Mouse (Mus musculus) CH12.LX (cell line): ENCODE measurements around the gene Plekhj1. TPM values are rescaled to one million over a fixed set of nuclear protein-coding genes. Genes with fewer than 3 reads are reported as not detected.
A peak's percentile ranks its signal among the peaks of the same experiment; 100 is the strongest.

Experiments
- DNase-seq: peaks from one replicate; pipeline ENCODE4 v3.0.0-alpha.2; 2013; ENCODE audit errors: extremely low read depth
- H3K27ac ChIP-seq: 2 replicates; pipeline ENCODE4 v1.5.1; 2012; ENCODE audit warnings: low read depth, mild to moderate bottlenecking, control low read depth, moderate library complexity; ENCODE audit not compliant: insufficient read depth
- H3K27me3 ChIP-seq: replicated peaks from 2 replicates; pipeline ENCODE3; 2012; ENCODE audit warnings: inconsistent platforms
- H3K36me3 ChIP-seq, 2 experiments: replicated peaks in 1 of 2; 2 replicates each; pipeline versions ENCODE3 to v1.6.1; 2012; ENCODE audit warnings: inconsistent platforms in 1 of 2, low read length in 1 of 2, mild to moderate bottlenecking in 1 of 2, mixed read lengths in 1 of 2, moderate library complexity in 1 of 2; ENCODE audit not compliant: control insufficient read depth in 1 of 2, insufficient read depth in 1 of 2
- H3K4me1 ChIP-seq, 2 experiments: 2 replicates each; pipeline ENCODE4 v1.6.1; 2012; ENCODE audit warnings: inconsistent platforms in 1 of 2, moderate library complexity in 1 of 2; ENCODE audit not compliant: insufficient read depth in 2 of 2, control insufficient read depth in 1 of 2
- H3K4me2 ChIP-seq: 2 replicates; pipeline ENCODE4 v1.6.1; 2012; ENCODE audit warnings: low read depth, mild to moderate bottlenecking, control low read depth; ENCODE audit not compliant: poor library complexity, insufficient read depth, severe bottlenecking
- H3K4me3 ChIP-seq, 3 experiments: fragments of 150-350 bp in 1 of 3; sonication (generic) in 1 of 3; replicated peaks in 1 of 3; 2 replicates each; pipeline versions ENCODE3 to v1.5.1; 2011 to 2012; ENCODE audit warnings: low read depth in 2 of 3, low read length in 2 of 3, mild to moderate bottlenecking in 2 of 3, moderate library complexity in 2 of 3, control low read depth in 1 of 3, improper control_type of control experiment in 1 of 3, inconsistent platforms in 1 of 3, mixed read lengths in 1 of 3; ENCODE audit not compliant: poor library complexity in 1 of 3
- H3K79me2 ChIP-seq: replicated peaks from 2 replicates; pipeline ENCODE4 v1.6.1; 2012; ENCODE audit warnings: mild to moderate bottlenecking, moderate library complexity; ENCODE audit not compliant: control insufficient read depth, poor library complexity, insufficient read depth, severe bottlenecking; ENCODE audit errors: extremely low read depth
- H3K9ac ChIP-seq: 2 replicates; pipeline ENCODE4 v1.6.1; 2012; ENCODE audit warnings: low read depth, mild to moderate bottlenecking, control low read depth, moderate library complexity; ENCODE audit not compliant: insufficient read depth
- H3K9me3 ChIP-seq: replicated peaks from 2 replicates; pipeline ENCODE3; 2012; ENCODE audit warnings: low read length, inconsistent platforms, mixed read lengths
- CHD1 ChIP-seq: IDR thresholded peaks from 2 replicates; pipeline ENCODE4 v1.6.1; 2012; ENCODE audit warnings: low read depth, low read length, improper control_type of control experiment, inconsistent platforms
- CHD2 ChIP-seq: IDR thresholded peaks from 2 replicates; pipeline ENCODE4 v1.6.1; 2011; ENCODE audit warnings: low read length, improper control_type of control experiment
- CTCF ChIP-seq, 2 experiments: IDR thresholded peaks in 1 of 2; conservative IDR thresholded peaks in 1 of 2; 2 replicates each; pipeline ENCODE4 v1.5.1; 2011 to 2012; ENCODE audit warnings: low read depth in 2 of 2, low read length in 2 of 2, improper control_type of control experiment in 1 of 2, inconsistent platforms in 1 of 2, mild to moderate bottlenecking in 1 of 2, moderate library complexity in 1 of 2
- E2F4 ChIP-seq: IDR thresholded peaks from 2 replicates; pipeline ENCODE4 v1.6.1; 2011; ENCODE audit warnings: low read depth, low read length, improper control_type of control experiment; ENCODE audit not compliant: insufficient replicate concordance
- ELF1 ChIP-seq: IDR thresholded peaks from 2 replicates; pipeline ENCODE4 v1.6.1; 2014; ENCODE audit warnings: low read depth, mild to moderate bottlenecking, inconsistent platforms, low read length, improper control_type of control experiment
- EP300 ChIP-seq: IDR thresholded peaks from 2 replicates; pipeline ENCODE4 v1.6.1; 2011; ENCODE audit warnings: low read length, improper control_type of control experiment
- ETS1 ChIP-seq: conservative IDR thresholded peaks from 2 replicates; pipeline ENCODE4 v1.6.1; 2012; ENCODE audit warnings: low read depth, mild to moderate bottlenecking, inconsistent platforms, low read length, improper control_type of control experiment, moderate library complexity
- GABPA ChIP-seq: IDR thresholded peaks from 2 replicates; pipeline ENCODE4 v1.6.1; 2012; ENCODE audit warnings: low read depth, low read length, improper control_type of control experiment, inconsistent platforms; ENCODE audit not compliant: insufficient replicate concordance
- HCFC1 ChIP-seq: IDR thresholded peaks from 2 replicates; pipeline ENCODE4 v1.6.1; 2012; ENCODE audit warnings: low read depth, mild to moderate bottlenecking, inconsistent platforms, low read length, improper control_type of control experiment
- IRF4 ChIP-seq: IDR thresholded peaks from 2 replicates; pipeline ENCODE4 v1.6.1; 2014; ENCODE audit warnings: low read depth, mild to moderate bottlenecking, inconsistent platforms, low read length, improper control_type of control experiment
- JUN ChIP-seq: IDR thresholded peaks from 2 replicates; pipeline ENCODE4 v1.6.1; 2011; ENCODE audit warnings: low read depth, mild to moderate bottlenecking, low read length, improper control_type of control experiment, moderate library complexity; ENCODE audit not compliant: insufficient read depth
- JUND ChIP-seq: conservative IDR thresholded peaks from 2 replicates; pipeline ENCODE4 v1.6.1; 2011; ENCODE audit warnings: low read depth, low read length, improper control_type of control experiment
- KAT2A ChIP-seq: IDR thresholded peaks from 2 replicates; pipeline ENCODE4 v1.6.1; 2012; ENCODE audit warnings: low read length, improper control_type of control experiment, inconsistent platforms; ENCODE audit not compliant: insufficient replicate concordance
- MAFK ChIP-seq: IDR thresholded peaks from 2 replicates; pipeline ENCODE4 v1.6.1; 2011; ENCODE audit warnings: low read length, improper control_type of control experiment; ENCODE audit not compliant: insufficient replicate concordance
- MAX ChIP-seq: IDR thresholded peaks from 2 replicates; pipeline ENCODE4 v1.6.1; 2011; ENCODE audit warnings: low read length, improper control_type of control experiment
- MAZ ChIP-seq: IDR thresholded peaks from 2 replicates; pipeline ENCODE4 v1.6.1; 2012; ENCODE audit warnings: low read depth, mild to moderate bottlenecking, inconsistent platforms, low read length, improper control_type of control experiment, moderate library complexity
- MEF2A ChIP-seq: IDR thresholded peaks from 2 replicates; pipeline ENCODE4 v1.6.1; 2014; ENCODE audit warnings: low read depth, mild to moderate bottlenecking, inconsistent platforms, low read length, improper control_type of control experiment, borderline replicate concordance
- MXI1 ChIP-seq: IDR thresholded peaks from 2 replicates; pipeline ENCODE4 v1.6.1; 2011; ENCODE audit warnings: mild to moderate bottlenecking, low read depth, low read length, improper control_type of control experiment
- MYC ChIP-seq: IDR thresholded peaks from 2 replicates; pipeline ENCODE4 v1.6.1; 2011; ENCODE audit warnings: low read depth, mild to moderate bottlenecking, improper control_type of control experiment, low read length
- NELFE ChIP-seq: IDR thresholded peaks from 2 replicates; pipeline ENCODE4 v1.6.1; 2011; ENCODE audit warnings: low read depth, low read length, improper control_type of control experiment
- NRF1 ChIP-seq: IDR thresholded peaks from 2 replicates; pipeline ENCODE4 v1.6.1; 2014; ENCODE audit warnings: low read depth, mild to moderate bottlenecking, inconsistent platforms, low read length, improper control_type of control experiment, moderate library complexity
- PAX5 ChIP-seq: IDR thresholded peaks from 2 replicates; pipeline ENCODE4 v1.6.1; 2012; ENCODE audit warnings: low read length, inconsistent platforms, mixed read lengths
- POLR2A ChIP-seq: IDR thresholded peaks from 2 replicates; pipeline ENCODE4 v1.6.1; 2011; ENCODE audit warnings: low read depth, mild to moderate bottlenecking, improper control_type of control experiment, low read length
- POLR2AphosphoS2 ChIP-seq: IDR thresholded peaks from 2 replicates; pipeline ENCODE4 v1.6.1; 2011; ENCODE audit warnings: low read depth, low read length, improper control_type of control experiment
- RAD21 ChIP-seq: IDR thresholded peaks from 2 replicates; pipeline ENCODE4 v1.6.1; 2011; ENCODE audit warnings: low read depth, mild to moderate bottlenecking, low read length, improper control_type of control experiment, moderate library complexity
- RCOR1 ChIP-seq: conservative IDR thresholded peaks from 2 replicates; pipeline ENCODE4 v1.6.1; 2012; ENCODE audit warnings: low read depth, mild to moderate bottlenecking, inconsistent platforms, low read length, improper control_type of control experiment
- SIN3A ChIP-seq: IDR thresholded peaks from 2 replicates; pipeline ENCODE4 v1.6.1; 2012; ENCODE audit warnings: low read length, improper control_type of control experiment, inconsistent platforms
- SMC3 ChIP-seq: IDR thresholded peaks from 2 replicates; pipeline ENCODE4 v1.6.1; 2011; ENCODE audit warnings: low read depth, low read length, improper control_type of control experiment
- TBP ChIP-seq: conservative IDR thresholded peaks from 2 replicates; pipeline ENCODE4 v1.6.1; 2011; ENCODE audit warnings: low read depth, low read length, improper control_type of control experiment
- TCF12 ChIP-seq: IDR thresholded peaks from 2 replicates; pipeline ENCODE4 v1.6.1; 2014; ENCODE audit warnings: low read depth, mild to moderate bottlenecking, inconsistent platforms, low read length, improper control_type of control experiment
- UBTF ChIP-seq: IDR thresholded peaks from 2 replicates; pipeline ENCODE4 v1.6.1; 2012; ENCODE audit warnings: low read depth, mild to moderate bottlenecking, inconsistent platforms, low read length, improper control_type of control experiment, moderate library complexity
- USF1 ChIP-seq: IDR thresholded peaks from 2 replicates; pipeline ENCODE4 v1.6.1; 2014; ENCODE audit warnings: low read depth, mild to moderate bottlenecking, inconsistent platforms, low read length, improper control_type of control experiment
- USF2 ChIP-seq: conservative IDR thresholded peaks from 2 replicates; pipeline ENCODE4 v1.6.1; 2011; ENCODE audit warnings: low read depth, low read length, improper control_type of control experiment
- ZC3H11A ChIP-seq: IDR thresholded peaks from 2 replicates; pipeline ENCODE4 v1.6.1; 2012; ENCODE audit warnings: low read depth, mild to moderate bottlenecking, inconsistent platforms, low read length, improper control_type of control experiment
- ZKSCAN1 ChIP-seq: IDR thresholded peaks from 2 replicates; pipeline ENCODE4 v1.6.1; 2012; ENCODE audit warnings: low read depth, inconsistent platforms, low read length, improper control_type of control experiment, borderline replicate concordance
- ZMIZ1 ChIP-seq: IDR thresholded peaks from 2 replicates; pipeline ENCODE4 v1.6.1; 2012; ENCODE audit warnings: low read depth, mild to moderate bottlenecking, inconsistent platforms, low read length, improper control_type of control experiment
- ZNF384 ChIP-seq: IDR thresholded peaks from 2 replicates; pipeline ENCODE4 v1.6.1; 2012; ENCODE audit warnings: low read depth, low read length, improper control_type of control experiment, inconsistent platforms
- dilution Hi-C: fragments of 300-500 bp; cut with MboI; formaldehyde crosslinking; loops from 2 replicates; pipeline ENCODE4 v1.14.3; 2020; ENCODE audit warnings: low sequenced_read_pairs; ENCODE audit not compliant: extremely low pct_unique_long_range_greater_than_20kb, extremely low pct_ligation_motif_present
- in situ Hi-C: fragments of 300-500 bp; cut with MboI; formaldehyde crosslinking; loops from 3 replicates; pipeline ENCODE4 v1.14.3; 2019; ENCODE audit warnings: low sequenced_read_pairs, low pct_ligation_motif_present, low pct_unique_long_range_greater_than_20kb, mixed read lengths
- polyA plus RNA-seq: library from polyadenylated mRNA; unstranded; fragments of >175 nt; gene quantifications from 2 replicates; pipeline ENCODE4 v1.2.1, GENCODE M21; 2012; ENCODE audit warnings: low read depth; ENCODE audit not compliant: insufficient read length
- total RNA-seq, 2 experiments: library from RNA; depleted of rRNA; stranded (reverse); fragments of 300-350 nt in 1 of 2; fragments of >200 nt in 1 of 2; gene quantifications; 2 replicates each; pipeline ENCODE4 v1.2.3; 2012 to 2014

Gene Plekhj1
- total and polyA plus RNA-seq, 3 experiments, result 63.4 to 123 (median 63.8) TPM

DNA sequence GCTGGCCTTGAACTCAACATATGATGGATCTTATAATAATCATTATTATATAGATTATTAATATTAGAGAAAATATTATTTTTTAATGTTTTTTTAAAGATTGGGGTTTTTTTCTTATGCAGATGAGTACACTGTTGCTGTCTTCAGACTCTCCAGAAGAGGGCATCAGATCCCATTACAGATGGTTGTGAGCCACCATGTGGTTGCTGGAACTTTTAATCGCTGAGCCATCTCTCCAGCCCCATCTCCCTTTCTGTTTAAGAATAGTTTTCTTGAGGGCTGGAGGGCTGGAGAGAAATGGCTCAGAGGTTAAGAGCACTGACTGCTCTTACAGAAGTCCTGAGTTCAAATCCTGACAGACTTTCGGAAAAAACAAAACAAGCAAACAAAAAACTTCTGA is 23.6 kb upstream of the Plekhj1 start:
- Histone ChIP-seq H3K4me2 (no peak overlapping the region), H3K9ac (no peak overlapping the region), H3K36me3 (no peaks in the 10 kb centered on the region), H3K27me3 (no peaks in the 10 kb centered on the region), H3K79me2 (peaks cover 4% of the 10 kb centered on the region), H3K4me3 (no peak overlapping the region), H3K9me3 (no peaks in the 10 kb centered on the region), H3K27ac (no peak overlapping the region), H3K4me1 (peaks cover 2 to 20% of the 10 kb centered on the region in 2 experiments; a peak in 2 of 4 replicates)
- in situ Hi-C loops (loop anchor here (5.0 kb wide), 1 partner anchor 35 kb away; the partner anchor contains the start of genes Lsm7 and Sppl2b), dilution Hi-C loops (no loop called here)
- peak; percentile 38 for DNase-seq
- TF ChIP-seq ZC3H11A, result peak; percentile 19; the same call in 1 of the 2 replicates
- no peak for TF ChIP-seq ZKSCAN1
- no peak for TF ChIP-seq SIN3A
- no peak for TF ChIP-seq JUN
- TF ChIP-seq MYC, result peak; percentile 98
- no peak for TF ChIP-seq MAFK
- no peak for TF ChIP-seq NRF1
- TF ChIP-seq NELFE, result no peak
- no peak for TF ChIP-seq EP300
- no peak for TF ChIP-seq UBTF
- peak; percentile 72 for TF ChIP-seq SMC3
- no peak for TF ChIP-seq RCOR1
- no peak for TF ChIP-seq PAX5
- TF ChIP-seq ZMIZ1, result no peak
- no peak for TF ChIP-seq USF2
- peak; percentile 89 for TF ChIP-seq ZNF384
- TF ChIP-seq JUND, result no peak
- no peak for TF ChIP-seq E2F4
- no peak for TF ChIP-seq TCF12
- no peak for TF ChIP-seq ETS1
- peak; percentile 26; the same call in 1 of the 2 replicates for TF ChIP-seq HCFC1
- TF ChIP-seq TBP, result no peak
- TF ChIP-seq IRF4, result no peak
- no peak for TF ChIP-seq MAZ
- TF ChIP-seq USF1, result no peak
- TF ChIP-seq CHD1, result no peak
- no peak for TF ChIP-seq MXI1
- no peak for TF ChIP-seq MAX
- TF ChIP-seq POLR2AphosphoS2, result no peak
- TF ChIP-seq RAD21, result peak; percentile 56
- TF ChIP-seq ELF1, result no peak
- no peak for TF ChIP-seq MEF2A
- TF ChIP-seq KAT2A, result no peak
- no peak for TF ChIP-seq POLR2A
- peak in 1 of 2 experiments; percentile 86; a peak in 3 of 4 replicates for TF ChIP-seq CTCF (conservative IDR thresholded peaks at IDR 0.05 in 1 of 2, IDR thresholded peaks at IDR 0.05 in 1 of 2; ENCODE audit: low read depth in 2 of 2, low read length in 2 of 2)
- TF ChIP-seq GABPA, result no peak
- no peak for TF ChIP-seq CHD2
